Mouse (Mus musculus) forebrain, embryonic 15.5 days (tissue): Measurements from ENCODE around the gene Mgat5b. TPM values are rescaled to one million over a fixed set of nuclear protein-coding genes. Genes with fewer than 3 reads are reported as not detected.

Experiments
- ATAC-seq: fragments of 200-750 bp; cut with Nextera tagmentation; replicated peaks from 2 replicates; pipeline ENCODE4 v1.8.0; 2017; ENCODE audit warnings: mild to moderate bottlenecking, moderate TSS enrichment, moderate library complexity
- H3K27ac ChIP-seq: fragments of 300-500 bp; sonication (generic); replicated peaks from 2 replicates; pipeline ENCODE4 v1.5.1; 2015; ENCODE audit warnings: mild to moderate bottlenecking, inconsistent platforms
- H3K27me3 ChIP-seq: fragments of 300-500 bp; sonication (generic); 2 replicates; pipeline ENCODE4 v1.6.1; 2015; ENCODE audit warnings: inconsistent platforms
- H3K36me3 ChIP-seq: fragments of 300-500 bp; sonication (generic); 2 replicates; pipeline ENCODE4 v1.6.1; 2015; ENCODE audit warnings: mild to moderate bottlenecking, inconsistent platforms
- H3K4me1 ChIP-seq: fragments of 300-500 bp; sonication (generic); 2 replicates; pipeline ENCODE4 v1.6.1; 2015; ENCODE audit warnings: inconsistent platforms
- H3K4me2 ChIP-seq: fragments of 300-500 bp; sonication (generic); replicated peaks from 2 replicates; pipeline ENCODE4 v1.6.1; 2015; ENCODE audit warnings: mild to moderate bottlenecking, inconsistent platforms
- H3K4me3 ChIP-seq: fragments of 300-500 bp; sonication (generic); 2 replicates; pipeline ENCODE4 v1.5.1; 2015; ENCODE audit warnings: mild to moderate bottlenecking, inconsistent platforms
- H3K9ac ChIP-seq: fragments of 300-500 bp; sonication (generic); replicated peaks from 2 replicates; pipeline ENCODE4 v1.6.1; 2015; ENCODE audit warnings: mild to moderate bottlenecking, inconsistent platforms
- H3K9me3 ChIP-seq: fragments of 300-500 bp; sonication (generic); 2 replicates; pipeline ENCODE4 v1.6.1; 2016; ENCODE audit warnings: inconsistent platforms
- WGBS: fragments of 180-500 bp; shearing (Covaris S2); methylation state at CpG from one replicate; pipeline ENCODE4 v1.1.7; 2015; ENCODE audit warnings: mixed read lengths; 5-methylcytosine and 5-hydroxymethylcytosine counted together
- polyA plus RNA-seq: library from polyadenylated mRNA; unstranded; fragments of >200 nt; fragmentation: Nextera tagmentation; extraction: Ambion mirVana; gene quantifications from 2 replicates; pipeline ENCODE4 v1.2.1, GENCODE M21; 2015

Gene Mgat5b
- polyA plus RNA-seq, 1 experiment from 2014 or later = 32.0 TPM

DNA sequence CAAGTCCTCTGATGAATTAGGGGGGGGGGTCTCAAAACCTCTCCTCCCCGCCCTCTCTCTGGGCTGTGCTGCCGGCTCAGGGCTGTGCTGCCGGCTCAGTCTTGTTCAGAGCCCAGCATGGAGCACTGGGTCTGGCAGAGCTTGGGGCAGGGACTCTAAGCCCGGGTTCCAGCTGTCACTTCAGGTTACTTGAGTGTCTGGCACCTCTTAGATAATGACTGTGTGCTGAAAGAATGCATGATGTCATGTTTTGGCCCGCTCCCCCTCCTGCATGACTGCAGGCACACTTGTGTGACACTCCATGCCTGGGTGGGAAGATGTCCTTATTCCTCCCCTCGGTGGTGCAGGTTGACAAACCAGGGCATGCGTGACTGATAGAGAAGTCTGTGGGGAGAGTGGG, 3.4 kb downstream of the Mgat5b start:
- H3K9ac ChIP-seq = 0 out of 2 replicates have a peak overlapping the region, but pooled peaks have one; percentile 3
- no peaks in the 10 kb centered on the region for H3K9me3 ChIP-seq
- peak overlapping the region; percentile 79 for H3K4me3 ChIP-seq
- WGBS = 27% methylated on average over 7 of the region's 7 CpGs
- H3K27ac ChIP-seq = peak overlapping the region; percentile 76
- 0 out of 2 replicates have a peak, but pooled peaks cover 6% of the 10 kb centered on the region for H3K27me3 ChIP-seq
- H3K4me2 ChIP-seq = peak overlapping the region; percentile 86
- H3K4me1 ChIP-seq = peaks cover 52% of the 10 kb centered on the region
- peaks cover 37% of the 10 kb centered on the region for H3K36me3 ChIP-seq
- peak; percentile 62 for ATAC-seq

DNA sequence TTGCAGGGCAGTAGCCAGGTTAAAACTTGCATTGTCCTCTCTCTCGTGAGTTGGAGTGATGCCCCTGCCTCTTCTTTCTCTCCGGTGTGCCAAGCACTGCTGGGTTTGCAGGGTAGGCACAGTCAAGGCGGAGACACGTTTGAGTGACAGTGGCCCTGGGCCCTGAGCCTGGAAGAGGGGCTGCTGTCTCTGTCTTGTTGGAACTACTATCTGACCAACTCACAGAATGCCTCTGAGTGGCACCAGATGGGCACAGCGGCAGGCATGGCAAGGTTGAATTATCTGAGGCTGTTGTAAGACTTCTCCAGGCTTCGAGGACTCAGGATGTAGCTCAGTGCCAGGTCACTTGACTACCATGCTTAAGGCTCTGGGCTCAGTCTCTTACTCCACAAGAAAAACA, 9.4 kb downstream of the Mgat5b start:
- H3K27me3 ChIP-seq = no peaks in the 10 kb centered on the region

DNA sequence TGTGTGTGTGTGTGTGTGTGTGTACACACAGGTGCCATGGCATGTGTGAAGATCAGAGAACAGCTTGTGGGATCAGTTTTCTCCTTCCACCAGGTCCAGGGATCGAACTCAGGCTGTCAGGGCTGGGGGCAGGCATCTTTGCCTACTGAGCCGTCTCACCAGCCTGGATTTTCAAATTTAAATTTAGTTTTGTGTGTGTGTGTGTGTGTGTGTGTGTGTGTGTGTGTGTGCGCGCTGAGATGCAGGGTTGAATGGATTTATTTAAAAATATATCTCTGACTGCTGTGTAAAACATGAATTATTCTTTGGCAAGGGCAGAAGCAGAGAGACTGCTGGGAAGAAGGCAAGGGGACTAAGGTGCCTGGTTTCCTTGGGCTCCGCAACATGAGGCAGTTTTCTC, 16.2 kb downstream of the Mgat5b start:
- H3K9ac ChIP-seq = no peak overlapping the region
- 0 out of 2 replicates have a peak overlapping the region, but pooled peaks have one; percentile 27 for H3K27ac ChIP-seq
- H3K4me1 ChIP-seq = peaks cover 18% of the 10 kb centered on the region
- H3K36me3 ChIP-seq = peaks cover 55% of the 10 kb centered on the region
- no peaks in the 10 kb centered on the region for H3K9me3 ChIP-seq
- no peak overlapping the region for H3K4me2 ChIP-seq
- no peaks in the 10 kb centered on the region for H3K27me3 ChIP-seq
- H3K4me3 ChIP-seq = no peak overlapping the region
- WGBS = 86% methylated on average over 5 of the region's 5 CpGs
- no peak for ATAC-seq

More for the DNA sequence above, 9.4 kb downstream of the Mgat5b start:
- Histone ChIP-seq H3K4me2 (no peak overlapping the region), H3K9ac (no peak overlapping the region), H3K27ac (no peak overlapping the region), H3K9me3 (no peaks in the 10 kb centered on the region), H3K4me3 (no peak overlapping the region), H3K4me1 (peaks cover 9% of the 10 kb centered on the region), H3K36me3 (peaks cover 73% of the 10 kb centered on the region)
- no peak for ATAC-seq
- WGBS = 89% methylated on average over 6 of the region's 6 CpGs

DNA sequence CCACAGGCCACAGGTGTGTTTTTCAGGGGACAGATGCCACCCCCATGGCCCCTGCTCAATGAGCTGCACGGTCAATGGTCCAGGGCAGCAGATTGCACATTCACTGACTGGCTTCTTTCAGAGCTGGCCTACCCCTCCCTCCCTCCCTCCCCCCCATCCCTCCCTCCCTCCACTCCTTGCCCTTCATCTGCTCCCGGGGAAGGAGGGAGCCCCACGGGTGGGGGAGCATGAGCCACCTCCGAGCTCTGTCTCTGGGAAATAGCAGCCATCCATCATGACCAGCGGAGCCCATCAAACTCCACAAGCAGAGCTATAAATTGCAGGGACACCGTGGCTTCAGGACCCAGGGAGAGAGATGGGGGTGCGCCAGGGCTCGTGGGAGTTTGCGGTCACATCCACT, 16.7 kb downstream of the Mgat5b start:
- H3K36me3 ChIP-seq = peaks cover 52% of the 10 kb centered on the region

DNA sequence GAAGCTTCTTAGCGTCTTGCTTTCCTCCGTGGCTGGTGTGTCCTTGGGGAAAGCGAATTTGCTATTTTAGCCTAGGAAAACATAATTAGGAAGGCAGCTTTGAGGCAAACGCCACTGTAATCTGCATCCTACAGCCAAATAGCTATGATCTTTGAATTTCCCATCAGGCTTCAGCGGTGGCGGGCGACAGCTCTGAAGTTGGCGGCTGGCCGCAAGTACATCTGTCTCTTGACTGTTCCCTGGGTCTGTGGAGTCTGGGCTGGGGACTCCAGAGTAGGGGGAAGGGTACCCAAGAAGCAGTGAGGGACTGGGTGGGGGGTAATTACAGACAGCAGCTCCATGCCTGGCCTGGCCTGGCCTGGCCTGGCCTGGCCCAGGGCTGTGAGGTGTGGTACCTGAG, 17.3 kb downstream of the Mgat5b start:
- ATAC-seq = no peak
- WGBS = 70% methylated on average over 9 of the region's 9 CpGs
- no peaks in the 10 kb centered on the region for H3K27me3 ChIP-seq
- 0 out of 2 replicates have a peak overlapping the region, but pooled peaks have one; percentile 41 for H3K27ac ChIP-seq
- H3K4me3 ChIP-seq = no peak overlapping the region
- peaks cover 18% of the 10 kb centered on the region for H3K4me1 ChIP-seq
- no peak overlapping the region for H3K9ac ChIP-seq
- H3K36me3 ChIP-seq = peaks cover 46% of the 10 kb centered on the region
- H3K4me2 ChIP-seq = no peak overlapping the region
- H3K9me3 ChIP-seq = no peaks in the 10 kb centered on the region

More for the DNA sequence above, 16.7 kb downstream of the Mgat5b start:
- H3K27me3 ChIP-seq = no peaks in the 10 kb centered on the region
- no peak for ATAC-seq
- no peak overlapping the region for H3K4me2 ChIP-seq
- WGBS = 57% methylated on average over 8 of the region's 9 CpGs
- no peak overlapping the region for H3K4me3 ChIP-seq
- no peaks in the 10 kb centered on the region for H3K9me3 ChIP-seq
- H3K4me1 ChIP-seq = peaks cover 18% of the 10 kb centered on the region
- H3K9ac ChIP-seq = no peak overlapping the region
- 0 out of 2 replicates have a peak overlapping the region, but pooled peaks have one; percentile 41 for H3K27ac ChIP-seq

DNA sequence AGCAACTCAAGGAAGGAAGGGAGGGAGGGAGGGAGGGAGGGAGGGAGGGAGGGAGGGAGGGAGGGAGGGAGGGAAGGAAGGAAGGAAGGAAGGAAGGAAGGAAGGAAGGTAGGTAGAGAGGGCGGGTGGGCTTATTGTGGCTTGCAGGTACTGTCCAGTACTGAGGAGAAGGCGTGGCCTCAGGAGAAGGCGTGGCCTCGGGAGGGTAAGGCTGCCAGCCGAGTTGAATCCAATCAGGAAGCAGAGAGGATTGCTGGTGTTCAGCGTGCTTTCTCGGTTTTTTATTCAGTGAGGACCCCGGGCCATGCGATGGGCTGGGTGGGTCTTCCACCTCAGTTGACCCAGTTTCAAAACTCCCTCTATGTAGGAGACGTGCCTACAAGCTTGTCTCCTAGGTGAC, 18.5 kb downstream of the Mgat5b start:
- no peak overlapping the region for H3K4me3 ChIP-seq
- no peak overlapping the region for H3K27ac ChIP-seq
- ATAC-seq = no peak
- H3K27me3 ChIP-seq = no peaks in the 10 kb centered on the region
- WGBS = 43% methylated on average over 10 of the region's 10 CpGs
- H3K4me2 ChIP-seq = no peak overlapping the region
- no peak overlapping the region for H3K9ac ChIP-seq
- no peaks in the 10 kb centered on the region for H3K9me3 ChIP-seq
- H3K4me1 ChIP-seq = peaks cover 18% of the 10 kb centered on the region
- H3K36me3 ChIP-seq = peaks cover 35% of the 10 kb centered on the region

DNA sequence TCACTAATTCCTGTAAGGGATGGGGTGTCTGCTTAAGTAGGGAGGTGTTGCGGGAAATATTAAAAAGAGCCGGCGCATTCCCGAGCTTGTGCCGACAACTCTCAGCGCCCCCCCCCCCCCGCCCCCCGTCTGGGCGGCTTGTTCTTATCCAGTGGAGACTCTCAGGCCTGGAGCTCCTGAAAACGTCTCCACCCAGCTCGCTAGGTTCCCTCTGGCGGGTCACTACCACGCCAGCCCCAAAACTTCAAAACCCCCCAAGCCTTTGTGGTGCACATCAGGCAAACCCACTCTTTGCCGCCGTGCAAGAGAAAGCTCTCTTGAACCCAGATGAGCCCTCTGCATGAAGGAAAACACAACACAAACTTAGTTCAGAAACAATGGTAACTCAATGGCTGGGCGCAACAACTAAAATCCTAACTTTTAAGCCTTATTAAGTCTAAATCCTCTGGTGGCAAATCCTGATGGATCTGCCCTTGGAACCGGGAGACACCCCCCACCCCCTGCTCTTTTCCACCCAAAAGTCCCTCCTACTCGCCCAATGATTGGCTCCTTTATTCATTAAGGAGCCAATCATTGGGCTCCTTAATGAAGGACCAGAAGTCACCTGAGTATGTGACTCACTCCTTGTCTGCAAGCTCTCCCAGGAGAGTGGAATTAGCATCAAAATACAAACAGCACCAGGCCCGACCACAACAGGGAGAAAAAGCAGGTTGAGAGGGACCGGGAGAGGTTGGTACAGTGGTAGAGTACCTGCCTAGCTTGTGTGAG, 21.6 kb downstream of the Mgat5b start:
- Histone ChIP-seq H3K27me3 (no peaks in the 10 kb centered on the region), H3K4me1 (peaks cover 18% of the 10 kb centered on the region), H3K4me3 (0 out of 2 replicates have a peak overlapping the region, but pooled peaks have one; percentile 4), H3K9ac (no peak overlapping the region), H3K27ac (no peak overlapping the region), H3K4me2 (peak overlapping the region; percentile 30), H3K36me3 (peaks cover 23% of the 10 kb centered on the region), H3K9me3 (no peaks in the 10 kb centered on the region)
- 5% methylated on average over 20 of the region's 20 CpGs for WGBS
- ATAC-seq = no peak

DNA sequence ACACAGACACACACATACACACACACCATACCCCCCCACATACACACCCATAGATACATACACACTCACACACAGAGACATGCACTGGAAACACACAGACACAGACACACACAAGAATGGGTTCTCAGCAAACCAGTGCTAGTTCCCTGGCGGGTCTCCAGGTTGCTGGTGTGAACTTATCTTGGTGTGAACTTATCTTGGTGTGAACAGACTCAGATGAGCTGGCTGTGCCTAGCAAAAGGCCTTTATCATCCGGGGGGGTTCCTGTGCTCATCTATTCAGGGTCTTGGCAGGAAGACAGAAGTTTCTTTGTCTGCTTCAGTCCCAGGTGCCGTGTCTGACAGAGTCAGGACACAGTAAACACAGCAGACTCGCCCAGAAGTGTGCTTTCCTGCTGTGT, 25.7 kb downstream of the Mgat5b start:
- no peaks in the 10 kb centered on the region for H3K9me3 ChIP-seq
- no peak overlapping the region for H3K9ac ChIP-seq
- H3K4me3 ChIP-seq = no peak overlapping the region
- no peak overlapping the region for H3K27ac ChIP-seq
- no peak for ATAC-seq
- WGBS = 53% methylated on average over 4 of the region's 4 CpGs
- no peaks in the 10 kb centered on the region for H3K27me3 ChIP-seq
- H3K4me2 ChIP-seq = no peak overlapping the region
- H3K4me1 ChIP-seq = peaks cover 4% of the 10 kb centered on the region
- H3K36me3 ChIP-seq = peaks cover 41% of the 10 kb centered on the region

DNA sequence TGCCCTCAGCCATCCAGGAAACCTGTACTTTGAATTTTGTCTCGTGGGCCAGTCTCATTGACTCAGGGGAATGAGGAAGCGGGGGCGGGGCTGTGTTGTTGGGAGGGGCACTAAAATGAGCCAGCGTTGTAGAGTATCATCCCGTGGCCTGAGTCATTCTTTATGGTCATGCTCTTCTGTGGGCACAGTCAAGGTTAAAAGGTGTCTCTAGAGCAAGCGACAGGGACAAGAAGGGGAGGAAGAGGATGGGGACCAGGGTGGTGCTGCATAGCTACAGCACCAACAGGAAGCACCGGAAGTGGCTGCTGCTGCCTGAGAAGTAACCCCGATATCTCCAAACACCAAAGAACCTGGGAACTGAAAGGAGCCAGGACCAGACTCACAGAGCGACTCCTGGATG, 31.2 kb downstream of the Mgat5b start:
- Histone ChIP-seq H3K4me2 (no peak overlapping the region), H3K36me3 (peaks cover 60% of the 10 kb centered on the region), H3K9me3 (no peaks in the 10 kb centered on the region), H3K4me1 (peaks cover 14% of the 10 kb centered on the region), H3K4me3 (no peak overlapping the region), H3K9ac (no peak overlapping the region), H3K27me3 (no peaks in the 10 kb centered on the region), H3K27ac (no peak overlapping the region)
- WGBS = 88% methylated on average over 9 of the region's 9 CpGs
- no peak for ATAC-seq

DNA sequence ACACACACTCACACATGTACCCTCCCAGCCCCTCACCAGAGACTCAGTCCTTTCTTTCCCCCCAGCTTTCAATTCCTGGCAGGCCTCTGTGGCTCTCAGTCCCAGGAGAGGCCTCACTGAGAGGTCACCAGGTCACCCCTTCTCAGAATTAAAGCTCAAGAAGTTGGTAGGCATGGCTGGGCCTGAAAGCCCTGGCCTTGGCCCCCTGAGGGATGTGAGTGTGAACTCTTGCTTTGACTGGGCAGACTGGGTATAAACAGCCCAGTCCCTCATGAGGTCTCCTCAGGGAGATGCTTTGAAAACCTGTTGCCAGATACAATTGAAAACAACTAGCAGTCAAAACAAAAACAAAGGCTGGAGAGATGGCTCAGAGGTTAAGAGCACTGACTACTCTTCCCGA, 32.8 kb downstream of the Mgat5b start:
- H3K9ac ChIP-seq = no peak overlapping the region
- WGBS = 18% methylated on average over 1 of the region's 1 CpGs
- peaks cover 59% of the 10 kb centered on the region for H3K36me3 ChIP-seq
- no peak overlapping the region for H3K27ac ChIP-seq
- no peak overlapping the region for H3K4me3 ChIP-seq
- H3K4me1 ChIP-seq = peaks cover 15% of the 10 kb centered on the region
- no peaks in the 10 kb centered on the region for H3K9me3 ChIP-seq
- H3K27me3 ChIP-seq = no peaks in the 10 kb centered on the region
- no peak overlapping the region for H3K4me2 ChIP-seq
- ATAC-seq = no peak

DNA sequence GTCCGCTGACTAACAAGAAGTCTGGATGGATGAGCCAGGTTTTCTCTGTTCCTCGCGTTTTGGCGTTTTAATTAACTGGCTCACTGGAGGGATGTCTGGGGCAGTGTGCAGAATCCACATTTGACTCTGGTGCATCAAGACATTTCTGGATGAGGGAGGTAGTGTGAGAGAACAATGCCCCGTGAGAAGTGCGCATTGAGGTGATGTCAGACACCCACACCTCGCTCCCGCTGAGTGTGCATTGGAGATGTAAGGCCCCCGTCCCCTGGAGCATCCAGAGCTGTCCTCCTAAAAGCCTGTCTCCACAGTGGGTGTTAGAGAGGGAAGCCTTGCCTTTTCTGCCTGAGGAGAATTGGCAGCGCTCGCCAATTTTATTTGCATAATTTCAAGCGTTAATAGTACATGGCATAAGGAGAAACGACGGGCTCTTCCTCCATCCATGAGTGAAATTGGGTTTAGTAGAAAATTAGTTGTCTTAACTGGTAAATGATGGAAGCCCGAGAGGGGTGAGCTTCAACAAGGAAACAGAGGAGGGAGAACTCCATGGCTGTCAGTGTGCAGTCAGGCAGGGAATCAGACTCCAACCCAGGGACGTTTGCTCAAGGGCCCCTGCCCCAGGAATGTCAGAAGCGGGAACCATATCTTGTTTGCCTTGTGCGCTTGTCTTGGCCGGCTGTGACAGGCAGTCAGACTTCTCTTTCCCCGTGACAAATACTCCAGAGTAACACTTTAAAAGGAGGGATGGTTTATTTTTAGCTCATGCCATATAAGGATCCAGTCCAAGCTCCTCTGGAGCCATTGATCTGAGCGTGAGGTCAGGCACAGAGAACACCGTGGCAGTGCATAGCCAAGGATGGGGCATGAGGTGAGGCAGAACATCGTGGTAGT, 35.8 kb downstream of the Mgat5b start:
- peaks cover 54% of the 10 kb centered on the region for H3K36me3 ChIP-seq
- 56% methylated on average over 23 of the region's 23 CpGs for WGBS
- peak; percentile 65 for ATAC-seq

DNA sequence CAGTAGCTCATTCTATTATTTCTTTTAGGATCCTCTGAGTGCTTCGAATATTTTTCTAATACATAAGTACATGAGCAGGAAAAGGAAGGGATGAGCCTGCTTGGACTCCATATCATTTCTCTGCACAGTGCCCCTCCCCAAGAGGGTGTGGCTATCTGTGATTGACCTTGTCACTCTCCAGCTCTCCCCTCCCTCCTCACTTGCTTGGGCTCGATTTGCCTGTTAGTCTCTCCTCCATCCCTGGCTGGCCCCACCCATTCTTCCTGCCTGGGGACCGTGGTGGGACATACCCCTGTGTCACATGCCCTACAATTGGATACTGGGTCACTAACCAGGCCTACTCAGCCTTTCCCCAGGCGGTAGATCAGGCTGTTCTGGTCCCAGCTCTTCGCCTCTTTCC, 39.9 kb downstream of the Mgat5b start:
- Histone ChIP-seq H3K9me3 (no peaks in the 10 kb centered on the region), H3K27me3 (no peaks in the 10 kb centered on the region), H3K4me1 (peaks cover 14% of the 10 kb centered on the region), H3K36me3 (peaks cover 47% of the 10 kb centered on the region), H3K27ac (no peak overlapping the region), H3K4me2 (no peak overlapping the region), H3K9ac (no peak overlapping the region), H3K4me3 (no peak overlapping the region)
- WGBS = 54% methylated on average over 5 of the region's 5 CpGs
- no peak for ATAC-seq

More for the DNA sequence above, 35.8 kb downstream of the Mgat5b start:
- no peak overlapping the region for H3K4me2 ChIP-seq
- no peaks in the 10 kb centered on the region for H3K9me3 ChIP-seq
- H3K27ac ChIP-seq = peak overlapping the region; percentile 83
- no peak overlapping the region for H3K9ac ChIP-seq
- H3K4me3 ChIP-seq = no peak overlapping the region
- H3K4me1 ChIP-seq = peaks cover 15% of the 10 kb centered on the region
- no peaks in the 10 kb centered on the region for H3K27me3 ChIP-seq
